Mouse (Mus musculus) embryo, embryonic 11.5 days (tissue): Measurements from ENCODE around the gene Zswim2.
A peak's percentile ranks its signal among the peaks of the same experiment; 100 is the strongest.
"Not testable (repeated sequence)": the region's sequence is repeated elsewhere in the genome, so short reads cannot be mapped to it uniquely, and the experiment has no call there.

ENCODE experiments used
- DNase-seq: peaks from one replicate; pipeline ENCODE4 v3.0.0-alpha.2; 2012; ENCODE audit warnings: low read depth, low spot score

The Zswim2 gene

DNA sequence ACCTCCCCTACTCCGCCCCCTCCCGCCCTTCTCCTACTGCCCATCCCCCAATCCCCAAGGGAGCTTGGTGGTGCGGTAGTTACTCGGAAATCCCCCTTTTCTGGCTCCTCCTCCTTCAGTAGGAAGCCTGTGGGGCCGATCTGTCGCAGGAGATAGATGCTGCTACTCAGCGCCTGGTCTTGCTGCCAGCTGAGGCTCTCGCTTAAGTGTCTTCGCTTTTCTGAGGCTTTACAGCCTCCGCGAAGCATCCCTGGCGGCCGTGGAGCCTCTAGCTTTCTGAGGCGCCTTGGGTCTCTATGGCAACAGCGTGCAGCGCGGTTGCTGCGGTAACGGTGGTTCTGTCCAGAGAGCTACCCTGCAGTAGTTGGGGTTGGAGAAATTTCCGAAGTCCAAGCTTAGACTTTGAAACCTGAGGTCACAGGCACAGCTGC is at the start of gene Zswim2:
Gene Zswim2, minus strand, starts transcription at position 298 of the 431 bp plus-strand sequence.
- DNase-seq: peak; percentile 59

DNA sequence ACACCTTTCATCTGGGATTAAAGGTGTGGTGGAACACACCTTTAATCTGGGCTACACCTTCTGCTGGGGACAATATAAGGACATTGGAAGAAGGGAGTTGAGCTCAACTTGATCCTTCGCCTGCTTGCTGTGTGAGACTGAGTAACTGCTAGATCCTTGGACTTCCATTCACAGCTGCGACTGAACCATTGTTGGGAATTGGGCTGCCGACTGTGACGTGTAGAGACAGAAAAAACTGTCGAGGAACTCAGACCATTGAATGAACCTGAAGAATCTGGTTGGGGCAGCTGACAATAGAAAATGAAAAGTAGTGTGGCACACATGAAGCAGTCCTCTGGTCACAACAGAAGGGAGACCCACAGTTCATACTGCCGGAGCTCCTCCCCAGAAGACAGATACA is 49.2 kb upstream of the Zswim2 start, which contains the start of gene Gm13691:
Gene Gm13691, plus strand, starts transcription at position 301 of the 400 bp plus-strand sequence.
- not testable (repeated sequence) for DNase-seq

DNA sequence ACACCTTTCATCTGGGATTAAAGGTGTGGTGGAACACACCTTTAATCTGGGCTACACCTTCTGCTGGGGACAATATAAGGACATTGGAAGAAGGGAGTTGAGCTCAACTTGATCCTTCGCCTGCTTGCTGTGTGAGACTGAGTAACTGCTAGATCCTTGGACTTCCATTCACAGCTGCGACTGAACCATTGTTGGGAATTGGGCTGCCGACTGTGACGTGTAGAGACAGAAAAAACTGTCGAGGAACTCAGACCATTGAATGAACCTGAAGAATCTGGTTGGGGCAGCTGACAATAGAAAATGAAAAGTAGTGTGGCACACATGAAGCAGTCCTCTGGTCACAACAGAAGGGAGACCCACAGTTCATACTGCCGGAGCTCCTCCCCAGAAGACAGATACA is 43.4 kb upstream of the Zswim2 start, which contains the start of gene Gm13697:
Gene Gm13697, plus strand, starts transcription at position 301 of the 400 bp plus-strand sequence.
- not testable (repeated sequence) for DNase-seq

DNA sequence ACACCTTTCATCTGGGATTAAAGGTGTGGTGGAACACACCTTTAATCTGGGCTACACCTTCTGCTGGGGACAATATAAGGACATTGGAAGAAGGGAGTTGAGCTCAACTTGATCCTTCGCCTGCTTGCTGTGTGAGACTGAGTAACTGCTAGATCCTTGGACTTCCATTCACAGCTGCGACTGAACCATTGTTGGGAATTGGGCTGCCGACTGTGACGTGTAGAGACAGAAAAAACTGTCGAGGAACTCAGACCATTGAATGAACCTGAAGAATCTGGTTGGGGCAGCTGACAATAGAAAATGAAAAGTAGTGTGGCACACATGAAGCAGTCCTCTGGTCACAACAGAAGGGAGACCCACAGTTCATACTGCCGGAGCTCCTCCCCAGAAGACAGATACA is 37.6 kb upstream of the Zswim2 start, which contains the start of gene Gm13694:
Gene Gm13694, plus strand, starts transcription at position 301 of the 400 bp plus-strand sequence.
- DNase-seq: not testable (repeated sequence)

DNA sequence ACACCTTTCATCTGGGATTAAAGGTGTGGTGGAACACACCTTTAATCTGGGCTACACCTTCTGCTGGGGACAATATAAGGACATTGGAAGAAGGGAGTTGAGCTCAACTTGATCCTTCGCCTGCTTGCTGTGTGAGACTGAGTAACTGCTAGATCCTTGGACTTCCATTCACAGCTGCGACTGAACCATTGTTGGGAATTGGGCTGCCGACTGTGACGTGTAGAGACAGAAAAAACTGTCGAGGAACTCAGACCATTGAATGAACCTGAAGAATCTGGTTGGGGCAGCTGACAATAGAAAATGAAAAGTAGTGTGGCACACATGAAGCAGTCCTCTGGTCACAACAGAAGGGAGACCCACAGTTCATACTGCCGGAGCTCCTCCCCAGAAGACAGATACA is 31.8 kb upstream of the Zswim2 start, which contains the start of gene Gm13696:
Gene Gm13696, plus strand, starts transcription at position 301 of the 400 bp plus-strand sequence.
- DNase-seq: not testable (repeated sequence)

DNA sequence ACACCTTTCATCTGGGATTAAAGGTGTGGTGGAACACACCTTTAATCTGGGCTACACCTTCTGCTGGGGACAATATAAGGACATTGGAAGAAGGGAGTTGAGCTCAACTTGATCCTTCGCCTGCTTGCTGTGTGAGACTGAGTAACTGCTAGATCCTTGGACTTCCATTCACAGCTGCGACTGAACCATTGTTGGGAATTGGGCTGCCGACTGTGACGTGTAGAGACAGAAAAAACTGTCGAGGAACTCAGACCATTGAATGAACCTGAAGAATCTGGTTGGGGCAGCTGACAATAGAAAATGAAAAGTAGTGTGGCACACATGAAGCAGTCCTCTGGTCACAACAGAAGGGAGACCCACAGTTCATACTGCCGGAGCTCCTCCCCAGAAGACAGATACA is 26.0 kb upstream of the Zswim2 start, which contains the start of gene Gm13695:
Gene Gm13695, plus strand, starts transcription at position 301 of the 400 bp plus-strand sequence.
- not testable (repeated sequence) for DNase-seq

DNA sequence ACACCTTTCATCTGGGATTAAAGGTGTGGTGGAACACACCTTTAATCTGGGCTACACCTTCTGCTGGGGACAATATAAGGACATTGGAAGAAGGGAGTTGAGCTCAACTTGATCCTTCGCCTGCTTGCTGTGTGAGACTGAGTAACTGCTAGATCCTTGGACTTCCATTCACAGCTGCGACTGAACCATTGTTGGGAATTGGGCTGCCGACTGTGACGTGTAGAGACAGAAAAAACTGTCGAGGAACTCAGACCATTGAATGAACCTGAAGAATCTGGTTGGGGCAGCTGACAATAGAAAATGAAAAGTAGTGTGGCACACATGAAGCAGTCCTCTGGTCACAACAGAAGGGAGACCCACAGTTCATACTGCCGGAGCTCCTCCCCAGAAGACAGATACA is 20.2 kb upstream of the Zswim2 start, which contains the start of gene Gm13693:
Gene Gm13693, plus strand, starts transcription at position 301 of the 400 bp plus-strand sequence.
- not testable (repeated sequence) for DNase-seq

DNA sequence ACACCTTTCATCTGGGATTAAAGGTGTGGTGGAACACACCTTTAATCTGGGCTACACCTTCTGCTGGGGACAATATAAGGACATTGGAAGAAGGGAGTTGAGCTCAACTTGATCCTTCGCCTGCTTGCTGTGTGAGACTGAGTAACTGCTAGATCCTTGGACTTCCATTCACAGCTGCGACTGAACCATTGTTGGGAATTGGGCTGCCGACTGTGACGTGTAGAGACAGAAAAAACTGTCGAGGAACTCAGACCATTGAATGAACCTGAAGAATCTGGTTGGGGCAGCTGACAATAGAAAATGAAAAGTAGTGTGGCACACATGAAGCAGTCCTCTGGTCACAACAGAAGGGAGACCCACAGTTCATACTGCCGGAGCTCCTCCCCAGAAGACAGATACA is 14.4 kb upstream of the Zswim2 start, which contains the start of gene Gm13698:
Gene Gm13698, plus strand, starts transcription at position 301 of the 400 bp plus-strand sequence.
- not testable (repeated sequence) for DNase-seq

DNA sequence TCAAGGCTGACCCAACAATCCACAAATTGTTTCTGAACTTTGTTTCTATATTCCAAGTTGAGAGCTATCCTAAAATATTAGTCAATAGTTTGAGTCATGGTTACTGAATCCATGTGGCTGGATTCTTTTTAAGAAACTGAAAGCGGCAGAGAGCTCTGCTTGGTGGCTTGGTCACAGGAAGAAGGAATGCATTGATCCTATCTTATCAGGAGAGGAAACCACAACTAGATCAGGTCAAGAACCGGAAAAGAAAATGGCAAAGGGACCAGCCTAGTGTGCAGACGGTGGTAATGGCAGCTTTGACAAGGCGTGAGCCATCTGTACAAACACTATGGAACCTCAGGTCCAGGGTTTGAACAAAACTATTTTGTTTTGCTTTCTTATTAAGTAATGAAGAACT is 764 bp upstream of the Zswim2 start:
- DNase-seq: no peak

DNA sequence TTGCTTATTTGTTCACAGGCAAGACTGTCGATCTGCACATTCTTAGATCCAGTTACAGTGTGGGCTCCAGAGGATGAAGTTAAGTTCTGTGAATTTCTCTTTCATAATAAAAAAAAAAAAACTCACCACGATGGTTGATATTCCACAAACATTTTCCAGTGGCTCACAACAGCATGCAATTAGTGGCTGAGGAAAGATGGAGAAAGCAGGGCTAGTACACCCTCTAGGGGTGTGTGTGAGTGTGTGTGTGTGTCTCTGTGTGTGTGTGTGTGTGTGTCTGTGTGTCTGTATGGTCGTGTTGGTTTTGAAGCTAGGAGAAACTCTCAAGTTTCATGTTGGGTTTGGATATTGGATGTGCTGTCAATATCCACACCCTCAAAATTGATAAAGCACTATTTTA is 350 bp upstream of the Zswim2 start:
- no peak for DNase-seq

DNA sequence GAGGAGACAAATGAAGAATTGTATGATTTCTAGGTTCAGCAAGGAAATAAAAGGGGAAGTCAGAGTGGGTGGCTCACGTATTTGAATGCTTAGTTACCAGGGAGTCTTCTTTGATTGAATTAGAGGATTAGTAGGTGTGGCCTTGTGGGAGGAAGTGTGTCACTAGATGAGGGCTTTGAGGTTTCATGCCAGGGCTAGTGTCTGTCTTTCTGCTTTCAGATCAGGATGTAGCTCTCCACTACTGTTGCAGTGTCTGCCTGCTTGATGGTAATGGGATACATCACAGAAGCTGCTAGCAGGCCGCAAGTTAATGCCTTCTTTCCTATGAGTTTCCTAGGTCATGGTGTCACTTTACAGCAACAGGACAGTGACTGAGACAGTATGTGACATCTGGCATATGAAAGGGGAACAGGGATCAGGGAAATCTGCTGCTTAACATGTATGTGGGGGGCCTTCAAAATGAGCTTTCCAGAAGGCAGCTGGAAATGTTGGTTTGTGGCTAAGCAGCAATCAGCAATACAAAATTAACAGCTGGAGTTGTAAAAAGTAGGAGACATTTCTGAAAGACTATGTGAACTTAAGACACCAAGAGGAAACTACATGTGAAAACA is 11.4 kb downstream of the Zswim2 start:
- no peak for DNase-seq

DNA sequence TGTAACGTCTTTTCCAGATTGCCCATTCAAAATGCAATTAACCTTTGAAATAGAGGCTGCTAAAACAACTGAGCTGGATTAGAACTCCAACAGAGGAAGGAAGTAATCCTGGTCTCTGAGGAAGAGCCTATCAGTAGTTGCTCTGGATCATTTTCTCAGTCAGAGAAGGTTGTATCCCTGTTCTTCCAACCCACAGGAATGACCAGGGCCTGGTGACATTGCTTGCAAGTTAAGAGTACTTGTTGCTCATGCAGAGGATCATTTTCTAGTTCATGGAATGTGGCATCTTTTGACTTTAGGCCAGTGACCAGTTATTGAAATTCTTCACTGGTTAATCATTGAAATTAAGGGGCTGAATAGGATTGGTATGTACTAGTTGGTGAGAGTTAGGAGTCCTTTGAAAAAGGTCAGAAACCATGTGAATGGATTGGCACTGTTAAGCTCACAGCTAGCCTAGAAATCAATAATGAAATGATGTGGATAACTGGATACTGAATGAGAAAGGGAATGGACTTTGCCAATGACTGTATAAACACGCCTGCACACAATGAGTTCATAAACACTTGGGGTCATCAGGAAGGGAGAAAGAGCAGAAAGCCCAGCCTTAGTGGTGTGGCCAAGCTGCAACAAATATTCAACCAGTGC is 39.0 kb downstream of the Zswim2 start:
- no peak for DNase-seq

DNA sequence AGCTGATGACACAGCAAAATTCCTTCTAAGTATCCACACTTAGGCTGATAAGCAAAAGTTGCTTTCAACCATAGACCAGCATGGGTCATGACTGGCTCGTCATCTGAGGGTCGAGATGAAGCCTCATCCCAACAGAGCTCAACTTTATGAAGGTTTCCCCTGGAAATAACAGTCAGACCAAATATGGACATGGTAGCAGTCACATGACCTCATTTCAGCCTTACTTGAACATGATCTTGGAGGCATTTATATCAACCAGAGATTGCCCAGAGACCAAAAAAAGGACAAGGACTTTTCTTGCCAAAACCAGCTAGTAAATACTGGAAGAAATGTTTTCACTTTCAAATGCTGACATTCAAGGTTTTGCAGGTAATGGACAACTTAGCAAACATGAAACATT is 47.3 kb downstream of the Zswim2 start:
- no peak for DNase-seq

DNA sequence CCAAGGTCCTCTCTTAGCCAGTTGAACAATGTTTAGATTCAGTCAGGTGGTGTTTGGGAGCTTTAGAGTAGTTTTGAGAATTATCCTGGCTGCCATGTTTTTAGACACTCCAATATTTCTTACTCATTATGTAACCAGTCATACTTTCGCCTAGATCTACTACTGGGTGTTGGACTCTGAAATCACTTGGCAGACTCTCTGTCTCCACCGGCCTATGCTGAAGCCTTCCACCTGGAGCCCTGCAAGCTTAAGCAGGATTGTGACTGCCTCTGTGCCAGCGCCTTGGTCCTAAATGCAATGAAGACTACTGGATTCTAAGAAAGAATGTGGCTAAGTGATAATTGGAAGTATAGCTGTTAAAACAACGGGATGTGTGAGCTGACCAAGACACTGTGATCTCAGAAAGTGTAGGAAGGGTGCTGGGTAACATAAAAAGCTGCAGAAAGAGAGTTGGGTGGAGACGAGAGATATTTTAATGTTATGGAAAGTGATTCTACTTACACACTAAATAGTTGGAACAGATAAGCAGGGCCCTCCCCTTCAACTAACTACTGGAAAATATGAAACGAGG is 57.1 kb downstream of the Zswim2 start:
- DNase-seq: no peak
